Mouse (Mus musculus): ENCODE measurements around the gene Tns4.

Gene Tns4

DNA sequence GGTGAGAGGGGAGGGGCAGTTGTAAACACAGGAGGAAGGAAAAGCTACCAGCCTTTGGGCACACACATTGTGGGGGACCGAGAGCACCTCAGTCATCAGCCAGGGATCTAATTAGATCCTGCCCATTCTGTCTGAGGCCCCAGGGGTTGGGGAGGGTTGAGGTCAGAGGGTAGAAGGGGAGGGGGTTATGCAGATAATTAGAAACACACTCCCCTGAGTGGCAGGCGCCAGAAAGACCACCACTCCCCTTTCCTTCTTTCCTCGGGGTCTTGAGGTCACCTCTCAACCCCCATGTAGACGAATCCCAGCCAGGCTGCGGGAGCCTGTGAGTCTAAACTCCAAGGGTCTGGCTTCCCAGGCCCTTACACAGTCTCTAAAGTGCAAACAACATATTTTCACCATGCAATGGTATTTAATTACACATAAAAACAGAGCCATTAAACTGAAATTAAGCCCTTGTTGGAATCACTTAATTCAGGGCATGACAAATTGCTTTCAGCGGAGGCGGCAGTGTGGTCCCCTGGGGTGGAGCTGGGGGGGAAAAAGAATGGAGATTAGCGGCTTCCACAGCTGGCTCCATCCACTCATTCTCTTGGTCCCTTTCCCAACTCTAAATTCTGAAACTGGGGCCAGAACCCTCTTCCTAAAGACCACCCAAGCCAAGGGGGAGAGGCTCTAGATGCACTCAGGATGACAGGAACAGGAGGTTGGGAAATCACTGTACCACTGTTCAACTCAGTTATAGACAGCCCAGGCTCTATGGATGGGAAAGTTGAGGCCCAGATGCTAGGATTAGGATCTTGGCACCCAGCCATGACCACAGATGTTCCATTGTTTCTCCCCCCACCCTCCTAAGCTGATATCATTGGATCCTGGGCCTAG lies 33.3 kb downstream of the Tns4 start:
- in situ Hi-C loops (cut with MboI; ENCODE audit: low sequenced_read_pairs) = no loop called here

DNA sequence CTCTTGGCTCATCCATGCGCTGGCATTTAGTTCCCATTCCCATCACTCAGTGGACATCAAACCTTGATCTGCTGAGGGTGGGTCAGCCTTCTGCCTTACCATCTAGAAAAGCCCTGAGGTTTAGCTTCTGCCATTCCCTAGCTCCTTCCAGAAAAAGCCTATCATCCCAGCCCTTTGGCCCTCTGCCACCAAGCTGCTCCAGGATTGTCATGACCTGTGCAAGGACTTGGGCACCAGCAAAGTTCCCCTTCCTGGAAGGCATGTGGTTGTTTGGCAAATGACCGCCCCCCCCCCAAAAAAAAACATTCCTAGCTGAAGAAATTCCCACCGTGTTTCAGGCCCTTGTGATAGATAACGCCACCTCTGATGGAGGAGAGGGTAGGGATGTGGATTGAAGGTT lies 34.0 kb downstream of the Tns4 start:
- in situ Hi-C loops (cut with MboI; ENCODE audit: low sequenced_read_pairs) = no loop called here

DNA sequence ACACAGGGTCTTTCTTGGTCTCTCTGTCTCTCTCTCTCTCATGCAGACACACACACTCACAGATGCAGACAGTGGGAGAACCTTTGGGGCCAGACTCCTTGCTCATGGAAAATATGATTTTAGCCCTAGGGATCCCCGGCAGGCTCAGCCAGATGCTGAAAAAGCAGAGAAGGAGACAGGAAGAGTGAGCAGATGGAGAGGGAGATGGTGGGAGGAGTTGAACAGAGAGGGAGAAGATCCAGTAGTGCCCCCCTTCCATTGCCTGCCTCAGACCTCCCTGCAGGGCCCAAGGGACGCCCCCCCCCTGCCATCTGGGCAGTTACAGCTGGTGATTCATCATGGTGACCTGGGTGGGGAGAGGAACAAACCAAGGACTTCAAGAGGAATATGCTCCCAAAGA lies 41.5 kb downstream of the Tns4 start:
- in situ Hi-C loops (cut with MboI; ENCODE audit: low sequenced_read_pairs) = loop anchor here (25.0 kb wide), 1 partner anchor 90 kb away; no protein-coding TSS in a partner anchor

DNA sequence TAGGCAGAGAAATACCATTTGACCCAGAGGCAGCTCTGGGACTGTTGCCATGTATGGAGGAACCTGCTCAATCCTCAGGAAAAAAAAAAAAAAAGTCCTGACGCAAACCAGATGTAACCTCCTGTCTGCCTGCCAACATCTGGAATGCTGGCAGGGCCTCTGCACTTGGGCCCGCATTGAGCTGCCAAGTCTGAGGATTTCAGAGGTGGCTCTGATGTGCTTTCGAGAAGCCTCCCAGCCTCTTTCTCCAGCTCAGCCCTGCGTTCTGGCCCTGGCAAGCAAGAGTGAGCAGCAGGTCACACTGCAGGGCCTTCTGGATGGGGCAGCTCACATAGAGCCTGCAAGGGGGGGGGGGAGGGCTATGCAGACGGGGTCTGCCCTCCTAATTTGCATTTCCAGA lies 42.0 kb downstream of the Tns4 start:
- in situ Hi-C loops (cut with MboI; ENCODE audit: low sequenced_read_pairs) = loop anchor here (25.0 kb wide), 1 partner anchor 90 kb away; no protein-coding TSS in a partner anchor

DNA sequence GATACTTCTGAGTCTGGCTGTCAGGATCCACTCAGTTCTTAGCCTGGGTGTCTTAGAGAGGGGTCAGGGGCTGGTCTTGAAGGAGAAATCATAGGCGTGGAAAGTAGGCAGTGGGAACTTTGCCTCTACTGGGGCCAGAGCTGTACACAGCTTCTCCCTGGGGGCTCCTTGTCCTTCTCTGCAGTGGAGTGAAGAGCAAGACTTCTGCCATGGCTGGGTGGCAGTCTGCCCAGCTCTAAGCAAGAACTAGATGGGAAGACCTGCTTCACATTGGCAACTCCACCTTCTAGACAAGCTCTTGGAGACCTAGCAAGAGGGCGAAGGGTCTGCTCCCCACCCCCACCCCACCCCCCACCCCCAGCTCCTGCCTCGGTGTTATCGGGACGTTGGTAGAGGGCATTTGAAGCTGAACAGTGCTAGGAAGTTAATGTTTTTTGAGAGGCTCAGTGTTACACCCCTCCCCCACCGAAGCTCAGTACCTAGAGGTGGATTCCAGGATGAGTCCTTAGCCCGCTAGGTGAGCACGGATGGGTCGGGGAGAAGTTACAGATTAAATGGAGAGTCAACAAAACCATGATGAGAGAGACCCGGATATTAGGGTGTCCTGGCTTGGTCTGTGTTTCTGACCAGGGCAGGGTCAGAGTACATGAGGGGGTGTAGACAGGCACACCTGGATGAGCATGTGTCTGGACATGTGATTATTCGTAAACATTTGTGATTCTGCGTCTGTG lies 43.8 kb downstream of the Tns4 start:
- in situ Hi-C loops (cut with MboI; ENCODE audit: low sequenced_read_pairs) = loop anchor here (25.0 kb wide), 1 partner anchor 92 kb away; no protein-coding TSS in a partner anchor

DNA sequence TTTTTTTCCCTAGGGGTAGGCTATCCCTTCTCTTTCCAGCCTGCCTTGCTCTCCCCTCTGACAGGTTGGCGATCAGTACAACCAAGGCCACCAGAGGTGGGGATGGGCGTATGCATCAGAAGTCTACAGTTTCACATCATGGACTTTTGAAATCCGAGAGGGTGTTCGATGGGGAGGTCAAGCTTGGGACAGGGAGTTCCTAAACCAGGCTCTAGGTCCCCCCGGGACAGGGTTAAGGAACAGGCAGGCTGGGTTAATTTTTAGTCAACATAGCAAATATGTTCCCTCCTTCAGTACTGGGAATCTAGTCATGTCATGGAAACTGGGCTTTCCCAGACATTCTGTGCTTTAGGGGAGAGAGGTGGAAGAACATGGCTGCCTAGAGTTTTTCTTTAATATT lies 44.8 kb downstream of the Tns4 start:
- in situ Hi-C loops (cut with MboI; ENCODE audit: low sequenced_read_pairs) = loop anchor here (25.0 kb wide), 1 partner anchor 93 kb away; no protein-coding TSS in a partner anchor

DNA sequence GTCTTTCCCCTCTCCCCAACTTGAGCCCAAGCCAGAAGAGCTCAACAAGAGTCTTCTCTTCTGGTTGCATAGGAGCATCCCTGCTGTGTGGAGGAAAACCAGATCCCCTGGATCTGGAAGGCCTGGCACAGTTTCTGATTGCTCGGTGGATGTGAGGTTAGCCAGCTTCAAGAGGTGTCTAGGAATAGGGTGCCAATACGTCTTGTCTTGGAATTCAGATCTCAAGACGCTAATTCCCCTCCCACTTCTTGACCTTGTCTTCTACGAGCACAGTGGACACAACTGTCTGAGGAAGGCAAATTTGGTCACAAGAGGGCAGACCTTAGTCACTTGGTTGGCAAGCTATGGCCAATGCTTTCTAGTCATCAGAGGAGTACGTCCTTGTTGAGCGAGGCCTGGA lies 45.5 kb downstream of the Tns4 start:
- in situ Hi-C loops (cut with MboI; ENCODE audit: low sequenced_read_pairs) = loop anchor here (25.0 kb wide), 1 partner anchor 94 kb away; no protein-coding TSS in a partner anchor

DNA sequence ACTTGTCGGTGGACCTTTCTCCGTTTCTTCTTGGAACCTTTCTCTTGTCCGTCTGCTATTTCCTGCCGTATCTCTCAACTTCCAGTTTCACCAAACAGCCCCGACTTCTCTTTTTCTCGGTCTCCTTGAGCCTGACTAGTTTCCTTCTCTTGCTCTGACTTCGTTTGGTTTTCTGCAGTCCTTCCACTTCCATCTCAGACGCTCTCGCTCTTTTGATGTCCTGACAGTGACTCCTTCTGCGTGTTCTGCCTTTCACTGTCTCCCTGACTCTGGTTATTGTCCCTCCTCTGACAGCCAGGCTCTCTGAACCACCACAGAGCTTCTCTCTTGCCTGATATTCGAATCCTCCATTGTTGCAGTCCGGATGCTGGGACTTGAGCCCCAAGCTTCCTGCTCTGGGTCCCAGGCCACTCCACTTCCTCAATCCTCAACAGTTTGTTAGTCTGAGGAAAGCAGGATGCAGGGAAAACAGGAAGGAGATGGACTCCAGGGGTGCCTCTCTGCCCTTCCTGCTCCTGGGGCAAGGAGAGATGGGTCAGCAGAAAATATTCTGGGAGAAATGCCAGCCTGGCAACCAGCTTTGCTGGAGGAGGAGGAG lies 46.2 kb downstream of the Tns4 start:
- in situ Hi-C loops (cut with MboI; ENCODE audit: low sequenced_read_pairs) = loop anchor here (25.0 kb wide), 1 partner anchor 94 kb away; no protein-coding TSS in a partner anchor

DNA sequence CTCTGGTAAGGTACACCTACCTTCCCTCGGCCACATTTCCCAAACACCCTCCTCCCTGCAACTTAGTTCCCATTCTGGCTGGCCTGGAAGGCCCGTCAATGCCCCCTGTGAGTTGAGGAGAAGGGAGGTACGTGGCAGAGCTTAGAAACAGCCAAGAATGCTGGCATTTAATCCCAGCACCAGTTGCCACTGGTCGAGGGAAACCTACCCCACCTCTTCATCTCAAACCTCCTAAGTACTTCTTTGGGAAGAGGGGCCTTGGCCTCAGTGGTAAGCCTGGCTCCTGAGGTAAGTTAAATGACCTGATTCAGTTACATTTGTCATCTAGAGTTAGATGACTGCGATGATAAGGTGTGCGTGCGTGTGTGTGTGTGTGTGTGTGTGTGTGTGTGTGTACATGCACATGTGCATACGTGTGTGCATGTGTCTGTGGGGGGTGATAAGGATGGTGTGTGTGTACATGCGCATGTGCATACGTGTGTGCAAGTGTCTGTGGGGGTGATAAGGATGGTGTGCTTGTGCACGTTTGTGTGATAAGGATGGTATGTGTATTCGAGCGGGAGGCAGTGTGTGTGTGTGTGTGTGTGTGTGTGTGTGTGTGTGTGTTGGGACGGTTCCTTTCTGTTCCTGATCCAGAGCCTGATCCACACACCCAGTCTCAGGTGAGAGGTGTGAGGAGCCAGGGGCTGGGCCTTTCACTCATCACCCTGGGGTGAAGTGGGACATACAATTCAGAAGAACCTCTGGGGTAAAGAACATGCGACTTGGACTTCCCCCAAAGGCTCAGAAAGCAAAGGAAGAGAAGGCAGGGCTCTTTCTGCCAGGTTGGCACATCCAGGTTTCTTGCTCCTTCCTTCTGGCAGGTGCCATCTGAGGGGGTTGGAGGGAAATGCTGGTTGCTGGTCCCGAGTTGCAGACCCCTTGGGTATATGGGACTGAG lies 47.0 kb downstream of the Tns4 start:
- in situ Hi-C loops (cut with MboI; ENCODE audit: low sequenced_read_pairs) = loop anchor here (25.0 kb wide), 1 partner anchor 95 kb away; no protein-coding TSS in a partner anchor

DNA sequence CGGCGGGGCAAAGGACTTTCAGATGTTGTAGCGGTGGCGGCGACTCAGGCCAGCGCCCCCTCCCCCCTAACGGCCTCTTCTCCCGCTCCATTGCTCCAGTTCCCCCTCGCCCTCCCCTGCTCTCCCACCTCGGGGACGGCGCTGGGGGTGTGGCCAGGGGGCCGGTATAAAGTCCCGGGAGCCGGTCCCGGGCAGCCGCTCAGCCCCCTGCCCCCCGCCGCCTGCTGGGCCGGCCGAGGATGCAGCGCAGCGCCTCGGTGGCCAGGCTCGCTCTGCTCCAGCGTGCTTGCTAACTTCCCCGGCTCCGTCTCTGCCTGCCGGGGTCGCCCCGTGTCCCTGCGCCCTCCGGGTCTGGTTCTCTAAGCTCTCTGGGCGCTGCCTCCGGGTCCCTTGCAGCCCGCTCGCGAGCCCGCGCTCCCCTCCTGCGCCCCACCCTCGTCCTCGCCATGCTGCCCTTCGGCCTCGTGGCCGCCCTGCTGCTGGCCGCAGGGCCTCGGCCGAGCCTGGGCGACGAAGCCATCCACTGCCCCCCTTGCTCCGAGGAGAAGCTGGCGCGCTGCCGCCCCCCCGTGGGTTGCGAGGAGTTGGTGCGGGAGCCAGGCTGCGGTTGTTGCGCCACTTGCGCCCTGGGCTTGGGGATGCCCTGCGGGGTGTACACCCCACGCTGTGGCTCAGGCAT lies 47.9 kb downstream of the Tns4 start, which contains the start of gene Igfbp4:
Gene Igfbp4, plus strand, starts transcription at position 194 of the 679 bp plus-strand sequence.
- in situ Hi-C loops (cut with MboI; ENCODE audit: low sequenced_read_pairs) = loop anchor here (25.0 kb wide), 1 partner anchor 96 kb away; no protein-coding TSS in a partner anchor

DNA sequence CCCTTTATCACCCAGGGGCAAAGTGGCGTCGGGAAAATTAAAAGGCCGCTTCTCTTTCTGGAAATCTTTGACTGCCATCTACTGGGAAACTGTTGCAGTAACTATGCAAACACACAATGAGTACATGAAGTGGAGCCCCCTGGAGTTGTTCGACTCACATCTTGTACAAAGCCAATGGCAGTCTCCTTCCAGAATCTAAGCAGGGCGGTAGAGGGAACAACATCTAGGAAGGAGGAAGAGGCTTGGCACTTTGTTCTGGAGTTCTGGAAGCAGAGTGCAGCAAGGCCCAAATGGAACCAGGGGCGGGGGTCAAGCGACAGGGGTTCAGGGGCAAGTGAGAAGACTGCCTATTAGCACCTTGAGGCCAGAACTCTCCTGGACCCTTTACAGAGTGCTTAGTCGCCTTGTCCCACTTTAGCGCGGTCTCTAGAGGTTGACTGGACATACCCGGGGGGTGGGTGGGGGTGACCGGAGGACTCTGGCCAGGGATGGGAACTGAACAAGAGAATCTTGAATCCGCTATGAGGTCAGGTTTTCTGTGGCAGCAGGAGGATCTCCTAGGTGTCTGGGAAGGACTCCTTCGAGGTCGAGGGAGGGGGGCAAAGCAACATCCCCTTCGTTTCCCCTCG lies 48.6 kb downstream of the Tns4 start:
- in situ Hi-C loops (cut with MboI; ENCODE audit: low sequenced_read_pairs) = loop anchor here (25.0 kb wide), 1 partner anchor 97 kb away; no protein-coding TSS in a partner anchor

DNA sequence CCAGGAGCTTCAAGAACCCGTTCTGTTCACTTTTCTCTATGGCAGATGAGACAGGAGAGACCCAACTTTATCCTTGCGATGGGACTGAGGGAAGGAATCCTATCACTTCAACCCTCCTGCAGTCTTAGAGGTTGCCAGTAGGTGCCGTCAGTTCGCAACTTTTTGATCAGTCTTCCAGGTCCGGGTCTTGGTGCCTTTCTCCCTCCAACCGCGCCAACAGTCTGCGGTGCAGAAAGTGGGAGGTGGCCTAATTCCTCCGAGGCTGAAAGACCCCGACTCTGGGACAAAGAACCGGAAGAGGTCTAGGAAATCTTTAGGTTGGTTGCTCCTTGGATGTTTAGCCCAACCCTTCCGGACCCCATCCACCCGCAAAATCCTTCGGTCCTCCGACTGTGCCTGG lies 49.3 kb downstream of the Tns4 start:
- in situ Hi-C loops (cut with MboI; ENCODE audit: low sequenced_read_pairs) = loop anchor here (25.0 kb wide), 1 partner anchor 98 kb away; no protein-coding TSS in a partner anchor

DNA sequence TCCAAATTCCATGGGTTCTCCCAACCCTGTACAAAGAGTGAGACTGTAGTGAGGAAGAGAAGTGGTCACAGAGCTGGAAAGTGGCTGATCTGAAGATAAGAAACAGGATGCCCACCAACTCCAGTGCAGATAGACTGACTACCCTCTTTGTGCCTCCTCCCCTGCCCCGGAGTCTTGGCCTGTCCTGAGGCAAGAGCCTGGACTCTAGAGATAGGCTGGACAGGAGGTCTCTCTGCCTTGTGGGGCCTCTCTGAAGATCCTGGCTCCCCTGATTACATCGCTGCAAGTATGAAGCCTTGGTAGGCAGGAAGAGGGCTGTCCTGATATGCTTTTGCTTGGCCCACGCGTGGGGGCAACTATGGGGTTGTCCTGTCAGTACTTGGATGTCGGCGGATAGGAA lies 52.9 kb downstream of the Tns4 start:
- in situ Hi-C loops (cut with MboI; ENCODE audit: low sequenced_read_pairs) = loop anchor here (25.0 kb wide), 1 partner anchor 101 kb away; no protein-coding TSS in a partner anchor

DNA sequence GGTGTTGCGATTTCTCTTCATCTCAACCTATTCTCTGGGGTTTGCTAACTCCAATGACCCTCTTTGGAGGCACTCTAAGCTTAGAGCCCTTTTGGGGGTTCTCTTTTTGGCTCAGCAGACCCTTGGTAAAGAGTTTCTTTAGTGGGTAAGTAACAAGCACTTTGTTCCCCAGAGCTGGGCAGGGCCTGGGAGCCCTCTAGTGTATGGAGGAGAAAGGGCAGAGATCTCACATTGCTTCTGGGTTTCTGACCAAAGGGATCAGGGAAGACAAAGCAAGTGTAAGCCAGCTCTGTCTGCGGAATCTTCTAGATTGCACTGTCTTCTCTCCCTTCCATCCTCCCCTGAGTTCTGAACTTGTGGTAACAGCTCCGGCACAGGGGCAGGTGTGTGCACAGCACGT lies 53.8 kb downstream of the Tns4 start:
- in situ Hi-C loops (cut with MboI; ENCODE audit: low sequenced_read_pairs) = loop anchor here (25.0 kb wide), 1 partner anchor 102 kb away; no protein-coding TSS in a partner anchor

DNA sequence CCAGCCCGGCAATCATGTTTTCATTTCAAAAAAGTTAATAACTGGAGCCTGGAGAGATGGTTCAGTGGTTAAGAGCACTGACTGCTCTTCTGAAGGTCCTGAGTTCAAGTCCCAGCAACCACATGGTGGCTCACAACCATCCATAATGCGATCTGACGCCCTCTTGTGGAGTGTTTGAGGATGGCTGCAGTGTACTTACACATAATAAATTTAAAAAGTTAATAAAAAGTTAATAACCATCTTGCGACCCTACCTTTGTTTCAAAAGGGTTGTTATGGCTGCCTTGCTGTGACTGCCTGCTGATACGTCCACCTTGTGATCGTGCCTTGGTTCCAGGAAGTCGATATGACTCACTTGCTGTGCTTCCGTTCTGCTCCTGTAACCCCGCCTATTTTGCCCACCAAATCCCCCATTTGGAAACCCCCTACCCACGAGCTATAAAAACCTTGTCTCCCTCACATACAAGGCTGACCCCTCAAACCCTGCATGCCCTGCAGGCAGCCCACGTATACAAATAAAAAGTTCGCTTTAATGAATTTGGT lies 62.1 kb downstream of the Tns4 start:
- in situ Hi-C loops (cut with MboI; ENCODE audit: low sequenced_read_pairs) = loop anchor here (25.0 kb wide), 1 partner anchor 110 kb away; no protein-coding TSS in a partner anchor

DNA sequence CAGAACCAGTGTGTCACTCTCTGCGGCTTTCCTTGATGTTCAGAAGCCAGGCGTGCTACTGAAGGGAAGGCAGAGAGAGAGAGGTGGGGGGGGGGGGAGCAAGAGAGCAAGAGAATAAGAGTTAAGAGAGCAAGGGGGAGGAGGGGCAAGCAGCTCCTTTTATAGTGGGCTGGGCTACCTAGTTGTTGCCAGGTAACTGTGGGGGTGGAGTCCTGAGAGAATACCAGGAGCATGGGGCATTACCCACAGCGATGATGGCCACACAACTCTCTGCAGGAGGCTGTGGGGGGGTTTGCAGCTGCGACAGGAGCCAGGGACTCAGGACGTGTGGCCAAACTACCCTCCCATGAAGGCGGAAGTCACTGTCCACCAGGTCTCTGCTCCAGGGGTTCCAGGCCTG lies 63.2 kb downstream of the Tns4 start:
- in situ Hi-C loops (cut with MboI; ENCODE audit: low sequenced_read_pairs) = loop anchor here (25.0 kb wide), 1 partner anchor 111 kb away; no protein-coding TSS in a partner anchor

DNA sequence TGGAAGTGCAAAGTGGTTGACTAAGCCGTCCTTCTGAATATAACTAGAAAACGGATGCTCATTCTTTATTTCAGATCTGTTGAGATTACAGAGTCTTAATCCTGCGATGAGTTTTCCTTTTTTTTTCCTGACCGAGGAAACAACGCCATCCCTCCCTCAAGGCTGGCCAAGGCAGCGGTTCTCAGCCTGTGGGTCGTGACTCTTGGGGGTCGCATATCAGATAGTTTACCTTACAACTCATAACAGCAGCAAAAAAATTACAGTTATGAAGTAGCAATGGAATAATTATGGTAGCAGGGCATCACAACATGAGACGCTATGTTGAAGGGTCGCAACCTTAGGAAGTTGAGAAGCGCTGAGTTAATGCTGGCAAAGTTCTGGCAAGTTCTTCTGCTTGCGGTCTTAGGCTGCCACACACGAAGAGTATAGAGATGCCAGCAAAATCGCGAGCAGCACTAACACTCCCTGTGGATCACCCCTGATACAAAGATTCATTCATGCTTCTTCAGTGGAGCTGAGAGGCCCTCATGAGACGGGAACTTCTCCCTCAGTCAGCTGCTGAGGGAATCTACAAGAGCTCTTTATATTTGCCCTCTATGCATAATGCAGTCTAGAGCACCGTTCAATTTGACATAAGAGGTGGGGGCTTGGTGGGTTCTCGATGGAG lies 64.5 kb downstream of the Tns4 start:
- in situ Hi-C loops (cut with MboI; ENCODE audit: low sequenced_read_pairs) = loop anchor here (25.0 kb wide), 1 partner anchor 113 kb away; no protein-coding TSS in a partner anchor
